Mouse (Mus musculus): Measurements from ENCODE around the gene Abca12.

Gene Abca12

DNA sequence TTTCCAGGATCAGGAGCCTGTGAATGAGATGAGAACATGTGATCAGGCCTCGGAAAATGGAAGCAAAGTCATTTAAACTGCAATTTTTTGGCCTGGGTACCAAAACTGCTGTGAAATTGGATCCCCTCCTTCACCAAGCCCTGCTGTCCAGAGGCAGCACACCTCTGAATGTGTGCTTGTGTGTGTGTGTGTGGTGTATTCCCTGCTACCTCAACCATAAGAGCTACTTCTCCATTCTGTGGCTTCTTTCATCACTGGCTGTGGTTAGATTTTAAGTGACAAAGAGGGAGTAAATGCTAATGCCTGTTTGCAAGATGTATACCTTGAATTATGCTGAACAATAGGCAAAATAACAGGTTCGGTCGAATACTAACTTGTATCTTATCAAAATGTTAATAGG lies 84.4 kb downstream of the Abca12 start:
- no peak for DNase-seq

DNA sequence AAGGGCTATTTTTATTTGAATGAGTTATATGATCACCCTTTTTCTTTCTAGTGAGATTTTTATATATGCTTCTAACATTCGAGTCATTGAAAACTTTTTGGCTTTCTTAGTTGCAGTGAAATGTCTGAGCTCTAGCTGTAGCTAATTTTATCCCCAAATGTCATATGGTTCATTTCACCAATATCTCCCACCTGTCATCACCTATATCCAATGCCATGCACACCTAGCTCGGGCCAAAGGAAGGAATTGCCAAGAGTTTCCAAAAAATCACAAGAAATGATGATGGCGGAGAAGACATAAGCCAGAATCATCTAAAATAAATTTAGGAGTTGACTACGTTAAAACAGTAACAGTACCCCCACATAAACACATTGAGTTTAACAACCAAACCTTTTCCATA lies 102.5 kb downstream of the Abca12 start:
- DNase-seq, result no peak

DNA sequence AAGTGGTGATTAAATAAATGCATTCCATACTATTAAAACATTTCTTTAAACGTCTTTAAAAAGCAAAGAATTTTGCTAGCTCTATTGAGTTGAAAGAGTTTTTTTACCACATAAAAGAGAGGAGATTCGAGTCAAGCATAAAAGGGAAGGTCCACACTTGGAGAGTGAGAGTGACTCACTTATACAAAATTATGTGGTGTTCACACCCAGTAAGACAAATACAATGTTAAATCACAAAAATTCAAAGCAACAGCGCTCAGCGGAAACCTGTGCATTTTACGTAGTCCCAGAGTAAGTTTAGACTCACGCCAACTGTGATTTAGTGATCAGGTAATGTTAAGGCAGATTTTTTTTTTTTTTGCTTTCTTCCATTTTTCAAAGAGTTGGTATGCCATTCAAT lies 104.1 kb downstream of the Abca12 start:
- DNase-seq, result no peak

GRCm38 (mm10) chr1:71307362-71307761 lies 107.3 kb downstream of the Abca12 start:
- DNase-seq, result no peak

- no peak for DNase-seq
These were observed 108.5 kb downstream of the Abca12 start for GRCm38 (mm10) chr1:71306196-71306595.

- DNase-seq, result no peak
These were observed 110.1 kb downstream of the Abca12 start for GRCm38 (mm10) chr1:71304588-71304987.

GRCm38 (mm10) chr1:71297021-71297420 lies 117.7 kb downstream of the Abca12 start:
- no peak for DNase-seq

- no peak for DNase-seq
These were observed 118.1 kb downstream of the Abca12 start for GRCm38 (mm10) chr1:71296585-71296984.

DNA sequence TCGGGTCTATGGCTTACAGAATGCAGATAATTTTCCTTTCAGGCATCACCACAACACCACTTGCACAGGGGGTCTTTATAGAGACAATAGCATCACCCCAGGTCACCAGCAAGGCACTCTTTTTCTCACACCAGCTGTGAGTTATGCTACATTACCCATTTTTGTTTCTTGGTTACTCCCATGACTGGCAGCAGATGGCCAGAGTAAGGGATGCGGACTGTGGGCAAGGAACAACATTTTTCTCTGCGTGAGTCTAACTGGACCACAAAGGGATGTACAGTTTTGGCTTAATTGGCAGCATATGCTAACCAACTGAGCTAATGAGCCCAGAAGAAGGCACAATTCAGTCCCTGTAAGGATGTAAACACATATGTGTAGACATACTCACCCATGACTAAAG lies 122.8 kb downstream of the Abca12 start:
- no peak for DNase-seq

DNA sequence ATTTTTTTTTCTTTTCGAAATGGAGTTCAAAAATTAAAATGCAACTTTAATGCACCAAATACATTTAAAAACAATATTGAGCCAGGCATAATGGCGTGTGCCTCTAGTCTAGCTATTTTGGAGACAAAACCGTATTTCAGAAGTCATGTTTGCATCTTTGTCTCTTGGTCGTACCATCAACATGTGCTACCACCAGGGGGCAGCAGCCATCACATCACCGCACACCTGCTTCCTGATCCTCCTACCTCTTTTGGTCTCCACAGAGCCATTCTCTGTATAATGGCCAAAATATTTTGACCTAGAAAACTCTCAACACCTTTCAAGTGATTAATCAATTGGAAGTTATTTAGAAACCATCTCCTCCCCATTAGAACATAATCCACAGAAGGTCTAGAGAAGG lies 125.2 kb downstream of the Abca12 start:
- DNase-seq, result peak; percentile 43 to 72

GRCm38 (mm10) chr1:71276940-71277339 lies 137.8 kb downstream of the Abca12 start:
- DNase-seq, result no peak

DNA sequence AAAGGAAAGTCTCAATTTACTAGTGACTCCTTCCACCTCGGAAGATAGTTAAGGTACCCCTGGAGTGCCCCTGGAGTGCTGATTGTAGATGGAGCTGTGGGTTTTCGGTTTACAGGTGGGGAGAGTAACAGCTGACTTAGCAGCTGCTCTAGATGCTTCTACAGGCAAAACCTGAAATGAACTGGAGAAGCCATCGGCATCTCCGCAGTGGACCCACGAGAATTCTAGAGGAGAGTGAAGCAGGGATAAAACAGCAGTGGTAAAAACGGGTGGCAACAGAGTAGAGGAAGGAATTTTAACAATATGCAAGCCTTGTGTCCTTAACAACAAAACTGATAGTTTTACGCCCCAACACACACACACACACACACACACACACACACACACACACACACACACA lies 142.2 kb downstream of the Abca12 start:
- no peak for DNase-seq

- no peak for DNase-seq
These were observed 142.6 kb downstream of the Abca12 start for GRCm38 (mm10) chr1:71272077-71272476.

DNA sequence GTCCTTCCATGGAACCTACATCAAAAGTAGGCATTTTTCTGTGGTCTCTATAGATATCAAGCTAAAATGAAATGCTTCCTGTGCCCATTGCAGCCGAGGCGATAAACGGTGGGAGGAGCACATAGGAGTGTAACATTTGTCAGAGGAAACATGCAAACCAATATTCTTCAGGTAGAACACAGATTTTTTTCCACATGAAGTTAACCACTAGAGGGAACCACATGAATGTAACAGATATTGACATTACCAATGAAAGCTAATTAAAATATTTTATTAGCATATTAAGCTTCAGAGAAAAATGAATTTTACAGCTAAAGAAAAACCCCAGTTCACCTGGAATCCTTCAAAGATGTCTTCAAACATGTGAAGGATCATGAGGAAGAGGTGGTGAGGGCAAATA lies 144.6 kb downstream of the Abca12 start:
- DNase-seq, result no peak

GRCm38 (mm10) chr1:71266630-71267029 lies 148.1 kb downstream of the Abca12 start:
- DNase-seq, result no peak

DNA sequence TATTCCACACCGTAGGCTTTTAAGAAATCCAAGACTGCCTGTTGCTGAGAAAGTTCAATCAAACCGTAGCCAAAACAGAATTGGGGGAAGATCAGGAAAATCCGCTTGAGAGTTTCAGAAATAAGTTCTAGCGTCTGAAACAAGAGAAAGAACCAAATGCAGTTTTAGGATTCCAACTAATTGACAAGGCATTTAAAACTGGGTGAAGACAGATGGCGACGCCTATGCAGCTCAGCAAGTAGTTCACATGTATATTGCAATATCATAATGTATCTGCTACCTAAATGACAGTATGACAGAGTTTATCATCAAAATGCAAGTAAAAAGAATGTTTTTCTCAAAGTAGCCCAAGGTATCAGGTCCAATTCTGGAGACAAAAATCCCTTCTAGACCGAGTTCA lies 151.2 kb downstream of the Abca12 start:
- DNase-seq, result no peak

DNA sequence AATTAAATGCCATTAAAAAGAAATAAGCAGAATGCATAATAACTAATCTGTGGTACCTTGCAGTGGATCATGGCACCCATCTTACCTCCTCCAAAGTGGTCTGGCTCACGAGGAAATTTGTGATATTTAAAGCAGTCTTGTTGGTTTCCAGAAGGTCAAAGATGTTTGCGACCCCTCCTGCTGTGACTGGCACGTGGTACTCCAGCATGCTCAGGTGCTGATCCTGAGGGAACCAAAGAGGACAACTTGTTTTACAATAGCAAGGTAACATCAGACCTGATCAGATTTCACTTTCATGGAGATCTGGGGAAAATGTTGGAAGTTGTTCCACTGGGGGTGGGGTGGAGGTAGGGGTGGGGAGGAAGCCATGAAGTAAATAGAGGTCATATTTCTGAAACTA lies 170.1 kb downstream of the Abca12 start:
- DNase-seq, result no peak

- DNase-seq, result no peak
These were observed 173.3 kb downstream of the Abca12 start for GRCm38 (mm10) chr1:71241396-71241795.

DNA sequence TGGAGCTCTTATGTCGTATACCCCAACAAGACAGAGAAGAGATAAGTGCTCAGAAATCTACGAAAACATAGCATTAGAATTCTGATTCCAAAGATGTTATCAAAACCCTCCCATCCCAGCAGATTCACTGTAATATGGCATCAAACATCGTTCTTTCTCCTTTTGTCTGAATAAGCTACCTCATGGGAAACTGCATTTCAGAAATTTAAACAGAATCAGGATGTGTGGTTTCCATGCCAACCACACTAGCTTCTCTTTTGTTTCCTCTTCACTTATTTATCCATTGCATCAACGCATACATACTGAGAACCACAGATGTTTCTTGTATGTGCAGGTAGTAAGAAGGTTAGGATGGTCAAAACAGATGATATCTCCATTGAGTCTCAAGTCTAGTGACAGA lies 175.1 kb downstream of the Abca12 start:
- DNase-seq, result no peak

DNA sequence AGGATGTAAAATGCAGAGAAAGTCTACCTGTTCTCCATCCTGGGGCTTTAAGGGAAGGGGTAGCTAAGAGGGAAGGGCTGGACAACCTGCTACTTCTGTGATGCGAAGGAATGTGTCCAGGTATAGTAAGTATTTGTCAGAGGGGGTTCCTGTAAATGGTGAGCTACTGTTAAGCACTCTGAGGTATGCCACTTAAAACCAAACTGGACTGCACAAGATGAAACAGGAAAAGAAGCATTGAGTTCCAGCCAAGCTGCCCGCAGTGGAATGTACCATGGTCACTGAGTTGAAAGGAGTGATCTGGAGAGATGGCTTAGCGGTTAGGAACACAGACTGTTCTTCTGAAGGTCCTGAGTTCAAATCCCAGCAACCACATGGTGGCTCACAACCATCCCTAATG lies 179.4 kb downstream of the Abca12 start:
- no peak for DNase-seq

GRCm38 (mm10) chr1:71231211-71231610 lies 183.5 kb downstream of the Abca12 start:
- DNase-seq, result peak; percentile 23 to 37

GRCm38 (mm10) chr1:71203581-71203980 lies 211.1 kb downstream of the Abca12 start:
- peak in 1 of 2 experiments; percentile 2 for DNase-seq

- no peak for DNase-seq
These were observed 218.5 kb downstream of the Abca12 start for GRCm38 (mm10) chr1:71196191-71196590.

DNA sequence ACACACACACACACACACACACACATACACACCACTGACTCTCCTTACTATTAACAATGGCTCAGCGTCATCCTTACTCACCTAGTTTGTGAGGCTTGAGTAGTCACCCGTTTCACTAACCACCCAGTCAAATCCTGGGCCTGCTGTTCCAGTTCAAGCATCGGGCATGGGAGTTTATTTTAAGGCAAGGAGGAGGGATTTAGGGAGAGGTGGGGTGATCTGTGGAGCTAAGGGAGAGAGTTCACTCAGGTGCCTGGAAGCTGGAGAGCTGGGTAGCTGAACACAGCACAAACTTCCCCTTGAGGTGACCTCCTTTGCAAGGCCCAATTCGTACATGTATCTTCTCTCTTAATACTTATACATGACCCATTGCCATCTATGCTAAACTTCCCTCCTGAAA lies 219.4 kb downstream of the Abca12 start:
- DNase-seq, result peak in 1 of 2 experiments; percentile 1

- DNase-seq, result no peak
These were observed 220.8 kb downstream of the Abca12 start for GRCm38 (mm10) chr1:71193931-71194330.

Measured in kidney, adult 8-10 months (tissue).